Mouse (Mus musculus): ENCODE measurements around the gene Tmem44.

- TF ChIP-seq POLR2A (IDR thresholded peaks at IDR 0.05; ENCODE audit: borderline replicate concordance, low read depth, low read length) = no peak
- TF ChIP-seq CTCF (IDR thresholded peaks at IDR 0.05; ENCODE audit: low read depth, low read length) = no peak
Observed at GRCm38 (mm10) chr16:30542826-30543225, 7.8 kb downstream of the Tmem44 start.
